Mouse (Mus musculus) megakaryocyte, embryonic 14.5 days (primary cell): ENCODE measurements around the gene Mrpl14.

Source experiments
- FLI1 ChIP-seq: IDR thresholded peaks from 2 replicates; pipeline ENCODE4 v1.6.1; 2012; ENCODE audit warnings: low read length, inconsistent platforms, mixed read lengths
- GATA1 ChIP-seq: IDR thresholded peaks from 3 replicates; pipeline ENCODE4 v1.6.1; 2012; ENCODE audit warnings: mixed read lengths, low read length, inconsistent platforms, borderline replicate concordance

DNA sequence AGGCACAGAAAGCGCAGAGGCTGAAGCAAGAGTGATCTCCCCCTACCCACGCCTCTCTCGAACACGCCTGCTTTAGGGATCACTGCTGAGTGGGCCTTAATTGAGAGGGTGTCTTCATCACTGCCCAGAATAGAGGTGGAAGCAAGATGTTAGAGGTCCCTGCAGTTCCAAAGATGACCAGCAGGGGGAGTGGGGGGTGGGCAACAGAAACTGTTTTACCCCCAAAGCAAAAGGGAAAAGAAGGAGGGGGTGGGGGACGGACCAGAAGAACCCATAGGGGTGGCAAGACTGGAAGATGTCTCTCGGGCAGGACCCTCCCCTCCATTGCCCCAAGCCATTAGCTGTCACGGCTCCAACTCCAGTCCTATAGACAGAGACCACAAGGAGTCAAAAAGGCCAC, 8.0 kb upstream of the Mrpl14 start:
- TF ChIP-seq GATA1 (no peak), FLI1 (no peak)
